Mouse (Mus musculus) right cerebral cortex, postnatal 4 days (tissue): ENCODE results near the gene Duxf3.
"Not testable (repeated sequence)": the region's sequence is repeated elsewhere in the genome, so short reads cannot be mapped to it uniquely, and the experiment has no call there.

Experiments
- DNase-seq: peaks from one replicate; pipeline ENCODE4 v3.0.0-alpha.2; 2022

The Duxf3 gene

GRCm38 (mm10) chr10:58232641-58232969, at the start of gene Duxf3:
Duxf3 (minus strand) TSS chr10:58232675.
- DNase-seq = not testable (repeated sequence)

- no peak for DNase-seq
These were observed 49.8 kb upstream of the Duxf3 start for GRCm38 (mm10) chr10:58282238-58282637.

- DNase-seq = no peak
These were observed 26.0 kb upstream of the Duxf3 start for GRCm38 (mm10) chr10:58258466-58258865.

- DNase-seq = no peak
These were observed 23.5 kb upstream of the Duxf3 start for GRCm38 (mm10) chr10:58255954-58256353.

DNA sequence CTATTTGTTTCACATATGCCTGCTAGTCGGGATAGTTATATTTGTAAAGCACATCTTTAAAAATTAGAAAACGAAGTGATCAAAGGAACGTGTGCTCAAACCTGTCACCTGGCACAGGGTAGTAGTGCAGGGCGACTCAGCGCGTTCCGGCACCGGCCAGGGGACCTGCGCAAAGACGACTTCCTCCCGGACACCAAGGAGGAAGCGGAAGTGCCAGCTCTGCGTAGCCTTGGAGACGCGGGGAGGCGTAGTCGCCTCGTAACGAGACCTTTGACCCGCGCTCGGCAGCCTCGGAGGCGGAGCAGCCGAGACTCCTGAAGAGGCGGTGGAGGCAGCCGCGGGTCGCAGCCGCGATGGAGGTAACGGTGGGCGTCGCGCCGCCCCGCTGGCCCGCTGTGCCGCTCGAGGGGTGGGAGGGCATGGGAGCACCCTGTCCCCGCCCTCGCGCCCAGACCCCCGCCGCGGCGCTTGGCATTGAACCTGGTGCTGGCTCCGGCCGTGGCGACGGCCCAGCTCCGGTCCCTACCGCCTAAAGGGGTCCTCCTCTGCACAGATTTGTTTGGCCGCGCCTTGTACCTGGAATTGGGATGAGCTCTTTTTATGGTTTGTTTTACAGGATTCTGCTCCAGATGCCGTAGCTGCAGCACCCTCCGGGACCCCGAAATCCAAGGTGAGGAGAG, 22.9 kb upstream of the Duxf3 start, which contains the start of gene Gcc2:
Gcc2 (plus strand) TSS at position 285 of the 680 bp plus-strand sequence.
- DNase-seq = peak; percentile 93

GRCm38 (mm10) chr10:58254635-58255175, 22.2 kb upstream of the Duxf3 start:
- no peak for DNase-seq

DNA sequence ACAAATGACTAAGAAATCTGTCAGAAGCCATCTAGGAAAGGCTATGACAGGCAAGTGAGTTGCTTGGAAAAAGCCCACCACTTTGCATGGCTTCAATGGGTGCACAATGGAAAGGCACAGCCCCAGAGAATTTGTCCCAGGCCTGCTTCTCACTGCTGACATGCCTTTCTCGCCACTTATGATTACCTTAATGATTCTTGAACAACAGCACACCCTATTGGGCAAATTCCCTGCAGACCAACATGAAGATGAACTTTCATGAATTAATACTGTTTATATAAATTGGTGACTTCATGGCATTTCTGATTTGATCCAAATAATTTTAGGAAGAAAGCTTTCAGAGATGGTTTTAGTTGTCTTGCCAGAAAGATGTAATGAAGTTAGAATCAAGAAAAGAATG, 17.1 kb upstream of the Duxf3 start:
- DNase-seq = no peak

DNA sequence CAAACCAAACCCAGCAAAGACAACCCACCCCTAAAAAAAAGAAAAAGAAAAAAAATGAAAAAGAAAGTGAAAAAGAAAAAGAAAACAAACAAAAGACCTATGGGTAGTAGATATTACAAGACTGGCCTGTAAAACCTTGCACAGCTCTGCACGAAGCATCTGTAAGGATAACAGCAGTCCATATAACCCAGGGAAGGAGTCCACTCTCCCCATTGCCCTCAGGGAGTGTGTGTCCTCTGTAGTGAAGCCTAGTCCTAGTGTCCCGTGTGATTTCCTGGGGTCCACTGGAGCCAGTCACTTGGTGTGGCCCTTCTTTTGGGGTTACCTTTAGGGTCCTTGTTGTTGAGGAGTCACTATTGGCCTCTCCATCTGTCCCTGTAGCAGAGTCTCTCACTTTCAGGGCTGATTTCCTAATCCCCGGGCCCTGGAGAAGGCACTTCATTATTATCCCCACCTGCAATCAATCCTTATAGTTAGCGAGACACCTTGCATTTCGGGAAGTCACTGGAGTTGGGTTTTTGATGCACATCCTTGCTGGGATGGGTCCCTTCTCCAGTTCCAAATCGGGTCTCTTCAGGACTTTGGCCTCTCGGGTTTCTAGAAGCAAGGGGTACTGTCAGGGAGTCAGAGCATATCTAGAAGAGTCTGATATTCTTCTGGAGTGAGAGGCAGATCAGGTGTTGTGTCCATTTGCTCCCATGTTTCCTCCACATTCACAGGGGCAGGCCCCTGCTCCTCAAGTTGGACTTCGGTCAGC, 6.7 kb upstream of the Duxf3 start:
- DNase-seq = peak; percentile 32

DNA sequence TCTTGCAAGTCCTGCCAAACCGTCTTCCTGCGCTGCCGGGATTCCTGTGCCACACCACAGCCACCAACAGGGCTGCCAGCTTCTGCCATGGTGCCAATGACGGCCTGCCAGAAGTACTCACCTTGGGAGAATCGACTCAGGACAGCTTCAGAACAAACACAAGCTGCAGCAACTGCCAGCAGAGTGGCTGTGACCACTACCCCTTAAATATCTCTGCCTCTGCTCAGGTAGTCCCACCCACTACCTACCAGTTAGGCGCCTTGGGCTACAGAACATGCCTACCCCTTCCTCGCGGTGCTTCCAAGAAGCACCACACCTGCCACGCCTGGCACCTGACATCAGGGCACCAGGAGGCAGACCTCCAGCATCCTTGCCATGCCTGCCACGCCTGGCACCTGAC, 4.1 kb upstream of the Duxf3 start, which contains the start of gene Gm4981:
Gm4981 (minus strand) TSS at position 89 of the 400 bp plus-strand sequence.
- DNase-seq = no peak

DNA sequence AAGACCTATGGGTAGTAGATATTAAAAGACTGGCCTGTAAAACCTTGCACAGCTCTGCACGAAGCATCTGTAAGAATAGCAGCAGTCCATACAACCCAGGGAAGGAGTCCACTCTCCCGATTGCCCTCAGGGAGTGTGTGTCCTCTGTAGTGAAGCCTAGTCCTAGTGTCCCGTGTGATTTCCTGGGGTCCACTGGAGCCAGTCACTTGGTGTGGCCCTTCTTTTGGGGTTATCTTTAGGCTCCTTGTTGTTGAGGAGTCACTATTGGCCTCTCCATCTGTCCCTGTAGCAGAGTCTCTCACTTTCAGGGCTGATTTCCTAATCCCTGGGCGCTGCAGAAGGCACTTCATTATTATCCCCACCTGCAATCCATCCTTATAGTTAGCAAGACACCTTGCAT, 2.5 kb upstream of the Duxf3 start:
- DNase-seq = not testable (repeated sequence)

DNA sequence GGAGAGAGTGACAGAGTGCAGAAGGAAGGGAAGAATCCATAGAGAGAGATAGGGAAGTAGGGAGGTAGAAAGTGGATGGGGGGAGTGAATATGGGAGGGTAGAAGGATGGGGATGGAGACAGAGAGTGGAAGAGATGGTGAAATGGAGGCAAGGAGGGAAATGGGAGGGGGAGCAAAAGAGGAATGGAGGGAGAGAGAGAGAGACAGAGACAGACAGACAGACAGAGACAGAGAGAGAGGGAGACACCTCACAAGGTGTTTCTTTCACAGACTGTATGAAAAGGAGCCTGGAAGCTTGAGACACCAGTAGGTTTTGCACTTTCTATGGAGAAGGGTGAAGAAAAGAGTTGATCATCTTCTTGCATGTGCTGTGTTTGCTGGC, 1.3 kb upstream of the Duxf3 start:
- not testable (repeated sequence) for DNase-seq

DNA sequence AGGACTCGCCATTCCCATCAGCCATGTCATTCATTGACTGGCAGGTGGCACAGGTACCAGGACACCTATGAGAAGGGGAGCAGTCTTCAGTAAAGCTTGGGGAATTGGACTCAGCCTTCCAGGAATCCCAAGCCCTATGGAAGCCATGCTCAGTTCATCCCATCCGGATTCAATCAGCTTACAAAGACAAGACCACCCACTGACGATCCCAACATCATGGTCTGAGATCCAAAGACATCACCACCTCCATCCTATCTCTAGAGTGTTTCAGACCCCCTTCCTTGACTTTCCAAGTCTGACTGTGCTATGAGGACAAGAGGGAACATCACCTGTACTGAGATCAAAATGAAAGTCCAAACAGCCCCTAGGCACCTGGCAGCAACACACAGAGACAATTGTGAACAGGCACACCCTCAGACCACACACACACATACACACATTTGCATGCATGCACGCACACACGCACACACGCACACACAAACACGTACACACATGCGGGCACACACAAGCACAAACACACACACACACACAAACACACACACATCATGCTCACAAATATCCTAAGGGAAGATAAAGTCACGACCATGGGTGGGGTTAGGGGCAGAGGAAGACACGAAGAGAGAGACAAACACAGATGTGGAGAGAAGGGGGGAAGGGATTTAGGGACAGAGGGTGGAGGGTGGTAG, 722 bp upstream of the Duxf3 start:
- not testable (repeated sequence) for DNase-seq

GRCm38 (mm10) chr10:58231779-58232640, 465 bp downstream of the Duxf3 start:
- peak; percentile 60 for DNase-seq

DNA sequence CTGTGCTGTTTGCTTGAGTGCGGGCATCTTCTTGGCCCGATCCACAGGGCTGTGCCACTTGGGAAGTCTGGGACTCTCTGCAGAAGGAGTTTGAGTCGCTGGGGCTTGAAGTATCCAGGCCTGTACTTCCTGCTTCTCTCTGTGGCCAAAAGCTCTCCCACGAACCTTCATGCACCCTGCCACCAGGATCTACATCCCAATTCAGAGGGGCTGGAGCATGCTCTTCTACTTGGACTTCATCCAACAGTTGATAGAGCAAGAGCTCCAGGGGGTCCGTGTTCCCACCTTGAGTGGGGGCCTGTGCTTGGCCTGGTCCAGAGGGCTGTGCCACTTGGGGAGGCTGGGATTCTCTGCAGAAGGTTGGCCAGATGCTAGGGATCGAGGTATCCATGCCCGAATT, 1.4 kb downstream of the Duxf3 start:
- not testable (repeated sequence) for DNase-seq

- DNase-seq = not testable (repeated sequence)
These were observed 2.5 kb downstream of the Duxf3 start for GRCm38 (mm10) chr10:58230021-58230420.

GRCm38 (mm10) chr10:58227798-58228197, 4.7 kb downstream of the Duxf3 start:
- not testable (repeated sequence) for DNase-seq

GRCm38 (mm10) chr10:58226357-58226756, 6.1 kb downstream of the Duxf3 start:
- not testable (repeated sequence) for DNase-seq

GRCm38 (mm10) chr10:58224827-58225785, 7.4 kb downstream of the Duxf3 start, which contains the start of gene AW822073:
AW822073 (minus strand) TSS chr10:58224930.
- DNase-seq = not testable (repeated sequence)

- peak; percentile 59 for DNase-seq
These were observed 8.3 kb downstream of the Duxf3 start for GRCm38 (mm10) chr10:58223972-58224805.

GRCm38 (mm10) chr10:58223161-58223560, 9.3 kb downstream of the Duxf3 start:
- DNase-seq = not testable (repeated sequence)
